Mouse (Mus musculus) limb, embryonic 10.5 days (tissue): ENCODE measurements at regions not wholly inside any gene's neighbourhood (a gene's known extent, or its start where the extent isn't known, plus 50 kb on each side); places are given as distances from the start of the nearest gene placed in this dataset.

Source experiments
- DNase-seq: peaks from one replicate; pipeline ENCODE4 v3.0.0-alpha.2; 2017; ENCODE audit warnings: low spot score
- H3K27ac ChIP-seq: fragments of 300-500 bp; sonication (generic); 2 replicates; pipeline ENCODE4 v1.5.1; 2016; ENCODE audit warnings: mild to moderate bottlenecking
- H3K27me3 ChIP-seq: fragments of 300-500 bp; sonication (generic); 2 replicates; pipeline ENCODE4 v1.6.1; 2016; ENCODE audit warnings: low read depth, mild to moderate bottlenecking; ENCODE audit not compliant: poor library complexity, severe bottlenecking
- H3K36me3 ChIP-seq: fragments of 300-500 bp; sonication (generic); 2 replicates; pipeline ENCODE4 v1.6.1; 2016; ENCODE audit warnings: mild to moderate bottlenecking, moderate library complexity
- H3K4me1 ChIP-seq: fragments of 300-500 bp; sonication (generic); 2 replicates; pipeline ENCODE4 v1.6.1; 2016
- H3K4me3 ChIP-seq: fragments of 300-500 bp; sonication (generic); 2 replicates; pipeline ENCODE4 v1.5.1; 2016; ENCODE audit warnings: mild to moderate bottlenecking, moderate library complexity
- H3K9me3 ChIP-seq: fragments of 300-500 bp; sonication (generic); replicated peaks from 2 replicates; pipeline ENCODE4 v1.6.1; 2016; ENCODE audit warnings: mild to moderate bottlenecking
- WGBS: fragments of 180-500 bp; shearing (Covaris S2); methylation state at CpG from one replicate; pipeline ENCODE4 v1.1.7; 2016; 5-methylcytosine and 5-hydroxymethylcytosine counted together

- peaks cover 9% of the 10 kb centered on the region; the same call in 1 of the 2 replicates for H3K4me1 ChIP-seq
- H3K27ac ChIP-seq = no peak overlapping the region; the same call in 1 of the 2 replicates
- H3K9me3 ChIP-seq = no peaks in the 10 kb centered on the region
- 76% methylated on average over 8 of the region's 8 CpGs for WGBS
- H3K27me3 ChIP-seq = no peaks in the 10 kb centered on the region
- no peaks in the 10 kb centered on the region for H3K36me3 ChIP-seq
- no peak for DNase-seq
- H3K4me3 ChIP-seq = no peak overlapping the region
These were observed 109.7 kb downstream of the Snx19 start for GRCm38 (mm10) chr9:30536508-30537100.

GRCm38 (mm10) chr9:30534961-30535360, 108.1 kb downstream of the Snx19 start:
- no peak overlapping the region for H3K27ac ChIP-seq
- no peaks in the 10 kb centered on the region for H3K27me3 ChIP-seq
- WGBS = 77% methylated on average over 4 of the region's 4 CpGs
- no peak overlapping the region for H3K4me3 ChIP-seq
- H3K9me3 ChIP-seq = no peaks in the 10 kb centered on the region
- no peaks in the 10 kb centered on the region for H3K36me3 ChIP-seq
- no peak for DNase-seq
- H3K4me1 ChIP-seq = peaks cover 9% of the 10 kb centered on the region; the same call in 1 of the 2 replicates

DNA sequence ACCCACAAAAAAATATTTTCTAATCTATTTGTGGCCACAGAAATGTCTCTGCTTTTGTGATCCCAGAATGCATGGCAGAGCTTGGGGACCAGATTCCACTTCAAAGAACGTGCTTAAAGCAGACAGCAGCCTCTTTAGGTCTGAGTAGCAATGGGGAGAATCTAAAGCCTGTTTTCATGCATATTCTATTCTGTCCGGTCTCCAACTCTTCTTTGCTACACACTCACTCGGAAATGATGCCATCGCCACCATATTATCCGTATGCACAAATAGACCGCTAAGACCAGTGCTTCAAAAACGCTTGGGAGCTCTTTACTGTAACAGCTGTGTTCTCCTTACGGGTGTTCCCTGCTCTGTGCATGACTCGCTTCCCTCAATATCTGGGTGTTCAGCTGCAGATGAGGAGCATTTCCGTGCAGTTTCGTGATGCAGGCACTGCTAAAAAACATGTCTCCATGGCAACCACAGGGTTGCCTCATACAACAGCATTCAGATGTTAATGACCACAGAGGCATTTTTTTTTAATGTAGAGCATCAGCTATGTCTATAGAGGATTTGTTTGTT, 107.0 kb downstream of the Snx19 start:
- Histone ChIP-seq H3K4me1 (peaks cover 9% of the 10 kb centered on the region; the same call in 1 of the 2 replicates), H3K36me3 (no peaks in the 10 kb centered on the region), H3K9me3 (no peaks in the 10 kb centered on the region), H3K27me3 (no peaks in the 10 kb centered on the region), H3K4me3 (no peak overlapping the region), H3K27ac (no peak overlapping the region)
- no peak for DNase-seq
- 88% methylated on average over 11 of the region's 11 CpGs for WGBS

- Histone ChIP-seq H3K27ac (no peak overlapping the region), H3K4me1 (peaks cover 9% of the 10 kb centered on the region; the same call in 1 of the 2 replicates), H3K4me3 (no peak overlapping the region), H3K27me3 (no peaks in the 10 kb centered on the region), H3K36me3 (no peaks in the 10 kb centered on the region), H3K9me3 (no peaks in the 10 kb centered on the region)
- WGBS = 79% methylated on average over 9 of the region's 9 CpGs
- DNase-seq = no peak
These were observed 106.3 kb downstream of the Snx19 start for GRCm38 (mm10) chr9:30533091-30533779.

DNA sequence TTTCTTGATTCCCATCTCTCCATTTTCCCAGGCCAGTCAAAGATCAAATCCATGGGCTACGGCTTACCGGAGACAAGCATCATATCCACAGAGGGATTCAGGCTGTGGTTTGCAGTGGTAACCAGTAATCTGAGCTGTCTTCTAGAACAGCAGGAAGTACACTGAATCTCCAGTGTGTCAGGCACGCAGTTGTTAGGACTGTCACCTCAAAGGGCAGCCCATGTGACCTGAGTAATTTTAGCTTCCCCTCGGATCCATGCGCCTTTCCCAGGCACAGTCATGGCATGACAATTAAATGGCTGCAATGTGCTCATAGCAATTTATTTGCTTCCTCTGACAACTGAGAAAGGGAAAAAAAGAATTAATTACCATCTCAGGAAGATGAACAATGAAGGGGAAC, 98.2 kb downstream of the Snx19 start:
- Histone ChIP-seq H3K27ac (no peak overlapping the region), H3K4me1 (peaks cover 41% of the 10 kb centered on the region), H3K9me3 (no peaks in the 10 kb centered on the region), H3K36me3 (no peaks in the 10 kb centered on the region), H3K4me3 (no peak overlapping the region), H3K27me3 (no peaks in the 10 kb centered on the region)
- no peak for DNase-seq
- 65% methylated on average over 5 of the region's 5 CpGs for WGBS

DNA sequence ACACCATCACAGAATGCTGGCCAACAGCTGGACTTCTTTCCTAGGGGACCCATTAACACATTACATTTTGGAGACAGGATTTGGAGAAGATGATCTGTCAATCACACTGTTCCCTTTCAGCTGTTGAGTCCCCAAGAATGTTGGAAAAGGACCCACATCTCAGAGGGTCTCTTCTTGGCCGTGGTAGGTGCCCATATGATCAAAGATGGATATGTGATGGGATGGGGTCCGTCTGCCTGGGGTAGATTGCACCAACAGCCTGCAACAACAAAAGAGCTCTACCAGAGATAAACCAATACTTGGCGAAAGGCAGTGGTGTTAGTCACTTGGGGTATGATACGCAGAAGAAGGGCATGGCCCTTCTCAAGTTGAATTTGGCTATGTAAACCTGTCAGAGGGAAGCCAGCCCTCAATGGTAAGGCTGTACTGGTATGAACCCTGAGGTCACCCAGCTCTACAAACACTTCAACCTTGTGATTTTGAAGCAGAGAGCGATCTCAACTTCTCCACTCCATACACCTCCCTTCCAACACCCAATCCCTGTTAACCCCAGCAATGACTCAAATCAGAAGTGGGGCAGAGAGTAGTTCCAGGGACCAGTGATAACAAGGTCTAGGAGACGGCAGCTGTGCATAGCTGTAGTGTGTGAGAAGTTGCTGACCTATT, 97.6 kb downstream of the Snx19 start:
- DNase-seq = no peak
- no peak overlapping the region for H3K27ac ChIP-seq
- peaks cover 46% of the 10 kb centered on the region for H3K4me1 ChIP-seq
- 91% methylated on average over 6 of the region's 6 CpGs for WGBS
- no peak overlapping the region for H3K4me3 ChIP-seq
- no peaks in the 10 kb centered on the region for H3K36me3 ChIP-seq
- no peaks in the 10 kb centered on the region for H3K27me3 ChIP-seq
- H3K9me3 ChIP-seq = no peaks in the 10 kb centered on the region

DNA sequence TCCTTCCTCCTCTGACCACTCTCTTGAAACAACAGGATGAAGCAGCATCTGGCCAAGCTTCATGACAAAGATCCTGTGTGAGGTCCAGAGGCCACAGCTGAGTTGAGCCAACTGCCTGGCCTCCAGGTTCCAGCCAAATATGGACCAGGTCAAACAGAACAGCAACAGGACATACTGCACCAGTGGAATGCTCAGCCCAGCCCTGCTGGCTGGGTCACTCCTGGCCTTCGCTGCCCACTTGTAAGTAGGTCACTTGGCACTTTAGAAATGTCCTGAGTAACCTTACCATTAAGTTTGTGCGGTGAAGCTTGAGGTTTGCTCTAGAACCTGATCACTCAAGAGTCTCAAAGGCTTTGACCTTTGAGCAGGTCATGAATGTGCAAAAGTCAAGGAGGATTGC, 96.9 kb downstream of the Snx19 start:
- Histone ChIP-seq H3K27ac (0 out of 2 replicates have a peak overlapping the region, but pooled peaks have one; percentile 1), H3K36me3 (no peaks in the 10 kb centered on the region), H3K4me1 (peaks cover 53% of the 10 kb centered on the region), H3K9me3 (no peaks in the 10 kb centered on the region), H3K4me3 (no peak overlapping the region), H3K27me3 (no peaks in the 10 kb centered on the region)
- 93% methylated on average over 2 of the region's 2 CpGs for WGBS
- no peak for DNase-seq

GRCm38 (mm10) chr9:30522595-30523350, 95.9 kb downstream of the Snx19 start:
- WGBS = 74% methylated on average over 10 of the region's 10 CpGs
- DNase-seq = no peak
- Histone ChIP-seq H3K4me3 (no peak overlapping the region), H3K36me3 (no peaks in the 10 kb centered on the region), H3K27me3 (no peaks in the 10 kb centered on the region), H3K27ac (peak overlapping the region; percentile 81), H3K9me3 (no peaks in the 10 kb centered on the region), H3K4me1 (peaks cover 53% of the 10 kb centered on the region)

- 81% methylated on average over 6 of the region's 6 CpGs for WGBS
- Histone ChIP-seq H3K4me3 (no peak overlapping the region), H3K27me3 (no peaks in the 10 kb centered on the region), H3K4me1 (peaks cover 53% of the 10 kb centered on the region), H3K9me3 (no peaks in the 10 kb centered on the region), H3K27ac (peak overlapping the region; percentile 81), H3K36me3 (no peaks in the 10 kb centered on the region)
- no peak for DNase-seq
These were observed 94.8 kb downstream of the Snx19 start for GRCm38 (mm10) chr9:30521556-30522240.

DNA sequence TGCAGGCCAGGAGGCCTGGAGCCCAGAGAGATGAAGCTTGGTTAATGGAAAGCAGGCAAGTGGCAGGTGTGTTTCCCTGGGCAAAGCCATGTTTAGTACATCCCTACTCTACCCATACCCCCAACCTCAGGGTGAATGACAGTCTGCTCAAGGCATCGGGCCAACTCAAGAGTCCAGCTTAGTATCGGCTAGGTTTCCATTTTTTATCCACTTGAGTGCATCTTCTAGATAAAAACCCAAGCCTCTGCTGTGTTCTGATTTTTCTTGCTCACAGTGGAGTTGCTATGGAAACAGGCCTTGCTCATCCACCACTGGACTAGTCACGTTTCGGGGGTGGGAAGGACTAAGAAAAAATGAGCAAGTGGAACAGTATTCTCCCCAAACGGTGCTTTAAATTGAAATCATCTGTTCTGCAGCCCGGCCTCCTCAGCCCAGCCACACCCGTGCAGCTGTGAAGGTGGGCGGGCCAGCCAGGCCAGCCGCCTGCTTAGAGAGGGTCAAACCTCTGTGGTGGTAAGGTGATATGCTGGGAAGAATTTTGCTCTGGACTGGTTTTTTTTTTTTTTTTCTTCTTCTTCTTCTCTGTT, 94.0 kb downstream of the Snx19 start:
- Histone ChIP-seq H3K36me3 (no peaks in the 10 kb centered on the region), H3K4me1 (peaks cover 60% of the 10 kb centered on the region), H3K27me3 (no peaks in the 10 kb centered on the region), H3K9me3 (no peaks in the 10 kb centered on the region), H3K27ac (peak overlapping the region; percentile 73), H3K4me3 (no peak overlapping the region)
- WGBS = 22% methylated on average over 9 of the region's 9 CpGs
- DNase-seq = peak; percentile 85

GRCm38 (mm10) chr9:30520116-30520515, 93.2 kb downstream of the Snx19 start:
- H3K27ac ChIP-seq = peak overlapping the region; percentile 73
- no peak for DNase-seq
- WGBS = 22% methylated on average over 1 of the region's 1 CpGs

DNA sequence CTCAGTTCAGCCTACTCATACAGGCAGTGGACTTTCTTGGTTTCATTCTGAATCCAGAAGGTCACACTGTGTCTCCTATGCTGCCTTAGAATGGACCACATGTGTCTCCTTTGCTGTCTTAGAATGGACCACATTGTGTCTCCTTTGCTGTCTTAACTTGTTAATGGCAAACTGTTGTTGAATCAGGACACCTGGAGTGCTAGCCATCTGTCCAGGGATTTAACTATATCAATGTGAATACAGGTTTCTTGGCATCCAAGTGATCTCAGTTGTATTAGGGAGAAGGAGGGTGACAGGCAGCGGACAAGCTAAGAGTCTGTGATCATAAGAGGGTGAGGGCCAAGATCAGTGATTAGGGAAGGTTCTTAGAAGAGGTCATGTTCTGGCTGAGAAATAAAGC, 92.3 kb downstream of the Snx19 start:
- Histone ChIP-seq H3K27ac (no peak overlapping the region; the same call in 1 of the 2 replicates), H3K4me3 (no peak overlapping the region), H3K27me3 (no peaks in the 10 kb centered on the region), H3K4me1 (peaks cover 54% of the 10 kb centered on the region), H3K36me3 (no peaks in the 10 kb centered on the region), H3K9me3 (0 out of 2 replicates have a peak, but pooled peaks cover 2% of the 10 kb centered on the region)
- 94% methylated on average over 1 of the region's 1 CpGs for WGBS
- DNase-seq = no peak

More at GRCm38 (mm10) chr9:30520116-30520515, 93.2 kb downstream of the Snx19 start:
- H3K27me3 ChIP-seq = no peaks in the 10 kb centered on the region
- H3K4me1 ChIP-seq = peaks cover 58% of the 10 kb centered on the region
- no peak overlapping the region for H3K4me3 ChIP-seq
- no peaks in the 10 kb centered on the region for H3K36me3 ChIP-seq
- H3K9me3 ChIP-seq = 0 out of 2 replicates have a peak, but pooled peaks cover 2% of the 10 kb centered on the region
